Mouse (Mus musculus): ENCODE measurements around the gene Ino80. TPM values are rescaled to one million over a fixed set of nuclear protein-coding genes. Genes with fewer than 3 reads are reported as not detected.

The Ino80 gene
- polyA plus RNA-seq, 1 experiment from 2014 or later: 8.3 TPM

DNA sequence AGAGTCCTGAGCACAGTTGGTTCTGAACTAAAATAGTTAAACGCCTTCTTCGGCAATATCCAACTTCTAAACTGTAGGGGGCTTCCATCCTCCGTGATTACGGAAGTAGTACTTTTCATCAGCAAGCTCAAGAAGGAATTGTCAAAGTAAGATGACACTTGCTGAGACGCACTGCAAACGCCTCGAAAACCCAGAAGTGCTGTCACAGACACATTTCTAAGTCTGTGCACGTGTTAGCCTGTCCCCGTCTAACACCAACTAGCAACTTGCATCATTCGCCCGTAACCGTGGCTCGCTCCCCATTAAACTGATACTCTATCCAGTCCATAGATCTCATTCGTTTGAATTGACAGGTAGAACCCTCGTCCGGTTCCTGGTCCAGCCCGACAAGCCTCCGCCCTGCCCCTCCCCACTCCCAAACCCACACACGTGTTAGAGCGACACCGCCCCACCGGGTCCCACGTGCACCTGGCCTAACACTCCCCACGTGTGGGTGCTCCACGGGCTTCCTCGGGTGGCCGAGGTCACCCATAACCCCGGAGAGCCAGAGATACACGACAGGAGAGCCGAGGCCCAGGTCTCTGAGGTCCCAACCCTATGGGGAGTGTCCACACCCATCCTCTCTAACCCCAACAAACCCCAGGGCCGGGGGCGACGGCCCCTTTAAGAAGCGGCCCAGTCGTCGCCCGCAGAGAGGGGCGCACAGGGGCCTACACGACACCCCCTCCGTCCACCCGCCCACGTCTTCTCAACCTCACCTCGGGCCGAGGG lies 681 bp downstream of the Ino80 start:
- under 1% methylated on average over 44 of the region's 44 CpGs for WGBS
- Histone ChIP-seq H3K27me3 (replicated peaks; ENCODE audit: control insufficient read depth, insufficient read depth, low read length) (no peaks in the 10 kb centered on the region), H3K4me2 (ENCODE audit: low read length) (peak overlapping the region; percentile 72), H3K36me3 (ENCODE audit: control insufficient read depth, insufficient read depth, low read length) (peaks cover 2% of the 10 kb centered on the region; the same call in 1 of the 2 replicates), H3K4me3 (ENCODE audit: low read depth, low read length) (peak overlapping the region; percentile 96), H3K9ac (ENCODE audit: low read length) (peak overlapping the region; percentile 99), H3K4me1 (replicated peaks; ENCODE audit: control insufficient read depth, insufficient read depth, low read length) (peaks cover 17% of the 10 kb centered on the region), H3K9me3 (ENCODE audit: control insufficient read depth, low read length) (no peaks in the 10 kb centered on the region), H3K27ac (ENCODE audit: low read depth) (peak overlapping the region; percentile 98)
- ATAC-seq (replicated peaks; ENCODE audit: low FRiP score, low TSS enrichment, low read depth) (peak; percentile 72), DNase-seq (ENCODE audit: low spot score) (peak; percentile 88)

DNA sequence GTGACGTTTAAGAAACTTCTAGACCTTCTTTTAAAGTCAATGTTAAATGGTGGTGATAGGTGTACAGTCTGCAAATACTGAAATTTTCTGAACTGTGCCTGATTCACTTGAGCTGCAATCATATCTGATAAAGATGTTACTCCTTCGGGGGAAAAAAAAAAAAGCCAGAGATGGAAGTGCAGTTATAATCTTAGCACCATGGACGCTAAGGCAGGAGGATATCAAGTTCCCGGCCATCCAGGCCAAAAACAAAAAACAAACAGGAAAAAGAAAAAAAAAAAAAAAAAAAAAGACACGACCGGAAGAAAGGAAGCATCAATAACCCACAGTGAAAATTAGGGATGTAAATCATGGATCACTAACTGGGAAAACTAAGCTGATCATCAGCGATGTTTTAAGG lies 1.3 kb downstream of the Ino80 start:
- Histone ChIP-seq H3K4me2 (ENCODE audit: low read length) (peak overlapping the region; percentile 72), H3K4me1 (replicated peaks; ENCODE audit: control insufficient read depth, insufficient read depth, low read length) (peaks cover 17% of the 10 kb centered on the region), H3K27me3 (replicated peaks; ENCODE audit: control insufficient read depth, insufficient read depth, low read length) (no peaks in the 10 kb centered on the region), H3K4me3 (ENCODE audit: low read depth, low read length) (peak overlapping the region; percentile 96), H3K9me3 (ENCODE audit: control insufficient read depth, low read length) (no peaks in the 10 kb centered on the region), H3K27ac (ENCODE audit: low read depth) (no peak overlapping the region; the same call in 1 of the 2 replicates), H3K36me3 (ENCODE audit: control insufficient read depth, insufficient read depth, low read length) (peaks cover 2% of the 10 kb centered on the region; the same call in 1 of the 2 replicates), H3K9ac (ENCODE audit: low read length) (peak overlapping the region; percentile 99)
- 13% methylated on average over 7 of the region's 7 CpGs for WGBS
- no peak for DNase-seq (ENCODE audit: low spot score)
- no peak for ATAC-seq (replicated peaks; ENCODE audit: low FRiP score, low TSS enrichment, low read depth)

DNA sequence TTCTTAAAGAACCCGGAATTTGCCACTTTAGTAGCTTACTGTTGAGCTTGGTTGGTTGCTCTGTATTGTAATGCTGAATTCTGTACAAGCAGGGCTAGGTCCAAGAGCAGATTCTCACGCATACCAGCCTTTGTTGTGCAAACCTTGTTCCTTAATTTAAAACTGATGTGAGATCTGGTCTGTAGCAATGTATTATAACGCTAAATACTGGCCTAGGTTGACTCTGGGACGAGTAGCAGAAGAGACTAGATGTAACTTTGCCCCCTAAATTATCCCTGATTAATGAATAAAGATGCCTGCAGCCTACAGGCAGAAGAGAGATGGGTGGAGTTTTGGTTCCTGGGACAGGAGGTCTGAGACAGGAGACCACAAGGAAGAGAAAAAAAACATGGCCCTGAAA lies 13.5 kb downstream of the Ino80 start:
- H3K9me3 ChIP-seq (ENCODE audit: control insufficient read depth, low read length): no peaks in the 10 kb centered on the region
- ATAC-seq (replicated peaks; ENCODE audit: low FRiP score, low TSS enrichment, low read depth) (no peak), DNase-seq (ENCODE audit: low spot score) (no peak)
- H3K4me2 ChIP-seq (ENCODE audit: low read length): no peak overlapping the region
- no peak overlapping the region for H3K4me3 ChIP-seq (ENCODE audit: low read depth, low read length)
- no peak overlapping the region for H3K9ac ChIP-seq (ENCODE audit: low read length)
- H3K36me3 ChIP-seq (ENCODE audit: control insufficient read depth, insufficient read depth, low read length): peaks cover 13% of the 10 kb centered on the region; the same call in 1 of the 2 replicates
- no peaks in the 10 kb centered on the region for H3K4me1 ChIP-seq (replicated peaks; ENCODE audit: control insufficient read depth, insufficient read depth, low read length)
- H3K27me3 ChIP-seq (replicated peaks; ENCODE audit: control insufficient read depth, insufficient read depth, low read length): no peaks in the 10 kb centered on the region
- no peak overlapping the region for H3K27ac ChIP-seq (ENCODE audit: low read depth)
- 71% methylated on average over 4 of the region's 4 CpGs for WGBS

DNA sequence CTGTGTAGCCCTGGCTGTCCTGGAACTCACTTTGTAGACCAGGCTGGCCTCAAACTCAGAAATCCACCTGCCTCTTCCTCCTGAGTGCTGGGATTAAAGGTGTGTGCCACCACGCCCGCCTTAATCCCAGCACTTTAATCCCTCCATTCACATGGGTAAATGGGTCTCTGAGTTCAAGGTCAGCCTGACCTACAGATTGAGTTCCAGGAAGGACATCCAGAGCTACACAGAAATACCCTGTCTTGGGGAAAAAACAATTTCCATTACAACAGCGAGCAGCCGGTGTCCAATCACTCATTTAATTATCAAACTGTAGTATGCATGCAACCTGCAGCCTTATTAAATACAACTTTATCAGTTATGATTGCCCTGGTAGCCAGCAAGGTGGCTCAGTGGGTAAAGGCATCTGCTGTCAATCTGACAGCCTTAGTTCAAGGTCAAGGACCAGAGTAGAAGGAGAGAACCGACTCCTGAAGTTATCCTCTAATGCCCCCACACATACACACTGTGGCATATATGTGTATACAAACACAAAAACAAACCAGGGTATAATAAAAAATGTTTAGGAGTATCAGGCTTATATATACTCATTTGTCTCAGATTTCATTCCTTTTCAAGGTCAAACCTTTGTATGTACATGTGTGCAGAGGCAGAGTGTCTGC lies 14.2 kb downstream of the Ino80 start:
- Histone ChIP-seq H3K9me3 (ENCODE audit: control insufficient read depth, low read length) (no peaks in the 10 kb centered on the region), H3K9ac (ENCODE audit: low read length) (no peak overlapping the region)

DNA sequence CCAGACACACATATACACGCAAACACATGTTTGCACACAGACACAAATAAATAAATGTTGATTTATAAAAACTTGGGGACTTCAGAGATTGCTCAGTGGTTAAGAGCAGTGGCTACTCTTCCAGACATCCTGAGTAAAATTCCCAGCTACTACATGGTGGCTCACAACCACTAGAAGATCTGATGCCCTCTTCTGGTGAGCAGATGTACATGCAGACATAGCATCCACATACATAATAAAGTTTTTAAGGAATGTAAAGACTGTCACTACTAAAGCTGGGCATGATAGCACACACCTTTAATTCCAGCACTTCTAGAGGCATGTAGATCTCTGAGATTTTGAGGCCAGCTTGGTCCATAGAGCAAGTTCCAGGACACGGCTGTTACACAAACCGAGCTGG lies 16.5 kb downstream of the Ino80 start:
- Histone ChIP-seq H3K9me3 (ENCODE audit: control insufficient read depth, low read length) (no peaks in the 10 kb centered on the region), H3K9ac (ENCODE audit: low read length) (no peak overlapping the region), H3K27me3 (replicated peaks; ENCODE audit: control insufficient read depth, insufficient read depth, low read length) (no peaks in the 10 kb centered on the region), H3K4me1 (replicated peaks; ENCODE audit: control insufficient read depth, insufficient read depth, low read length) (no peaks in the 10 kb centered on the region), H3K4me2 (ENCODE audit: low read length) (no peak overlapping the region), H3K36me3 (ENCODE audit: control insufficient read depth, insufficient read depth, low read length) (peaks cover 15% of the 10 kb centered on the region), H3K4me3 (ENCODE audit: low read depth, low read length) (no peak overlapping the region), H3K27ac (ENCODE audit: low read depth) (no peak overlapping the region)
- DNase-seq (ENCODE audit: low spot score) (no peak), ATAC-seq (replicated peaks; ENCODE audit: low FRiP score, low TSS enrichment, low read depth) (no peak)
- 94% methylated on average over 3 of the region's 3 CpGs for WGBS

More for the DNA sequence above, 14.2 kb downstream of the Ino80 start:
- Histone ChIP-seq H3K36me3 (ENCODE audit: control insufficient read depth, insufficient read depth, low read length) (peaks cover 13% of the 10 kb centered on the region; the same call in 1 of the 2 replicates), H3K27ac (ENCODE audit: low read depth) (no peak overlapping the region), H3K27me3 (replicated peaks; ENCODE audit: control insufficient read depth, insufficient read depth, low read length) (no peaks in the 10 kb centered on the region), H3K4me1 (replicated peaks; ENCODE audit: control insufficient read depth, insufficient read depth, low read length) (no peaks in the 10 kb centered on the region), H3K4me2 (ENCODE audit: low read length) (no peak overlapping the region), H3K4me3 (ENCODE audit: low read depth, low read length) (no peak overlapping the region)
- 93% methylated on average over 5 of the region's 5 CpGs for WGBS
- ATAC-seq (replicated peaks; ENCODE audit: low FRiP score, low TSS enrichment, low read depth) (no peak), DNase-seq (ENCODE audit: low spot score) (no peak)

DNA sequence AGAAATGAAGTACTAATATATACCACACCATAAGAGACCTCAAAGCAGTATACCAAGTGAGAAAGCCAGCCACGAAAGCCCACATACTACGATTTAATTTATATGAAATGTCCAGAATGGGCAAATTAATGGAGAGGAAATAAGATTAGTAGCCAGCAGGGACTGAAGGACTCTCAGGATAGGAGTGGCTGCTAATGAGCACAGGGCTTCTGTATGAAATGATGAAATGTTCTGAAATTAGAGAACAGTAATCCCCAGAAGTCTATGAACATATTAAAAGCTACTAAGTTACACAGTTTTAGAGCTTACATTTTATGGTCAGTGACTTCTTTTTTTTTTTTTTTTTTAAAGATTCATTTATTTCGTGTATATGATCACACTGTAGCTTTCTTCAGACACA lies 22.9 kb downstream of the Ino80 start:
- Histone ChIP-seq H3K4me1 (replicated peaks; ENCODE audit: control insufficient read depth, insufficient read depth, low read length) (no peaks in the 10 kb centered on the region), H3K27me3 (replicated peaks; ENCODE audit: control insufficient read depth, insufficient read depth, low read length) (no peaks in the 10 kb centered on the region), H3K27ac (ENCODE audit: low read depth) (no peak overlapping the region), H3K9ac (ENCODE audit: low read length) (no peak overlapping the region), H3K4me2 (ENCODE audit: low read length) (no peak overlapping the region), H3K4me3 (ENCODE audit: low read depth, low read length) (no peak overlapping the region), H3K9me3 (ENCODE audit: control insufficient read depth, low read length) (no peaks in the 10 kb centered on the region), H3K36me3 (ENCODE audit: control insufficient read depth, insufficient read depth, low read length) (peaks cover 65% of the 10 kb centered on the region)
- ATAC-seq (replicated peaks; ENCODE audit: low FRiP score, low TSS enrichment, low read depth): no peak
- DNase-seq (ENCODE audit: low spot score): no peak
- WGBS: 91% methylated on average over 3 of the region's 3 CpGs

DNA sequence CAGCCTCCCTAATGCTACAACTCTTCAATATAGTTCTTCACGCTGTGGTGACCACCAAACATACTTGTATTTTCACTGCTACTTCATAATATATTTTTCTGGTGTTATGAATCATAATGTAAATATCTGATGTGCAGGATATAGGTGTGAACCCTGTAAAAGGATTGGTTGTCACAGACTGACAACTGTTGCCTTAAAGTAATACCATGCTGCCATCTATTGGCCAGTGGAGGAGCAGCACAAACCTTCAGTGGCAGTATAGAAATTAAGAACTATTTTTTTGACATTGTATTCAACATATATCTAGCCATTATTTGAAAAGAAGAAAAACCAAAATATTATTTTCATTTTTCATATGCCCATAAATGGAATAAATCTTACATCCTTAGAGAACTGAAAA lies 40.5 kb downstream of the Ino80 start:
- H3K9me3 ChIP-seq (ENCODE audit: control insufficient read depth, low read length): no peaks in the 10 kb centered on the region
- no peak overlapping the region for H3K4me3 ChIP-seq (ENCODE audit: low read depth, low read length)
- DNase-seq (ENCODE audit: low spot score) (peak; percentile 54), ATAC-seq (replicated peaks; ENCODE audit: low FRiP score, low TSS enrichment, low read depth) (no peak)
- H3K27me3 ChIP-seq (replicated peaks; ENCODE audit: control insufficient read depth, insufficient read depth, low read length): no peaks in the 10 kb centered on the region
- WGBS: 91% methylated on average over 1 of the region's 1 CpGs
- H3K9ac ChIP-seq (ENCODE audit: low read length): no peak overlapping the region
- H3K36me3 ChIP-seq (ENCODE audit: control insufficient read depth, insufficient read depth, low read length): peaks cover 84% of the 10 kb centered on the region
- H3K4me1 ChIP-seq (replicated peaks; ENCODE audit: control insufficient read depth, insufficient read depth, low read length): no peaks in the 10 kb centered on the region
- no peak overlapping the region for H3K27ac ChIP-seq (ENCODE audit: low read depth)
- H3K4me2 ChIP-seq (ENCODE audit: low read length): no peak overlapping the region

DNA sequence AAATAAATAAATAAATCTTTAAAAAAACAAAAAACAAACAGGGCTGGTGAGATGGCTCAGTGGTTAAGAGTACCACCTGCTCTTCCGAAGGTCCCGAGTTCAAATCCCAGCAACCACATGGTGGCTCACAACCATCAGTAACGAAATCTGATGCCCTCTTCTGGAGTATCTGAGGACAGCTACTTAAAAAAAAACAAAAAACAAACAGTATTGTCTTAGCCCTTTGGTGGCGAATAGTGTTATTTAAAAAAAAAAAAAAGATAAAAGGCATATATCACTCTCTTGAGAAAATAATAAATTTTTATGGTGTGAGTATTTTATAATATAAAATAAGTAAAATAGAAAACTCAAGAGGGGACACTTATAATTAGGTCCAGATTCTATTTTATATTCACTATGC lies 41.0 kb downstream of the Ino80 start:
- H3K27ac ChIP-seq (ENCODE audit: low read depth): no peak overlapping the region
- no peaks in the 10 kb centered on the region for H3K4me1 ChIP-seq (replicated peaks; ENCODE audit: control insufficient read depth, insufficient read depth, low read length)
- WGBS: 95% methylated on average over 4 of the region's 4 CpGs
- H3K9me3 ChIP-seq (ENCODE audit: control insufficient read depth, low read length): no peaks in the 10 kb centered on the region
- DNase-seq (ENCODE audit: low spot score) (no peak), ATAC-seq (replicated peaks; ENCODE audit: low FRiP score, low TSS enrichment, low read depth) (no peak)
- no peak overlapping the region for H3K4me3 ChIP-seq (ENCODE audit: low read depth, low read length)
- H3K36me3 ChIP-seq (ENCODE audit: control insufficient read depth, insufficient read depth, low read length): peaks cover 84% of the 10 kb centered on the region
- no peak overlapping the region for H3K9ac ChIP-seq (ENCODE audit: low read length)
- no peak overlapping the region for H3K4me2 ChIP-seq (ENCODE audit: low read length)
- no peaks in the 10 kb centered on the region for H3K27me3 ChIP-seq (replicated peaks; ENCODE audit: control insufficient read depth, insufficient read depth, low read length)

Measured in intestine, embryonic 14.5 days (tissue).